Mouse (Mus musculus) heart, postnatal 0 days (tissue): ENCODE measurements around the gene Hao2. TPM values are rescaled to one million over a fixed set of nuclear protein-coding genes. Genes with fewer than 3 reads are reported as not detected.

ENCODE experiments used
- ATAC-seq: fragments of 200-750 bp; cut with Nextera tagmentation; 2 replicates; pipeline ENCODE4 v1.8.0; 2017; ENCODE audit warnings: low read depth, moderate number of reproducible peaks, moderate library complexity; ENCODE audit not compliant: insufficient read depth
- DNase-seq: peaks from one replicate; pipeline ENCODE4 v3.0.0-alpha.2; 2016; ENCODE audit warnings: low spot score
- H3K27ac ChIP-seq: fragments of 300-500 bp; sonication (generic); 2 replicates; pipeline ENCODE4 v1.5.1; 2014; ENCODE audit warnings: low read depth, mild to moderate bottlenecking
- H3K27me3 ChIP-seq: fragments of 300-500 bp; sonication (generic); 2 replicates; pipeline ENCODE4 v1.6.1; 2014; ENCODE audit warnings: low read length, mixed read lengths; ENCODE audit not compliant: control insufficient read depth, insufficient read depth
- H3K36me3 ChIP-seq: fragments of 300-500 bp; sonication (generic); replicated peaks from 2 replicates; pipeline ENCODE4 v1.6.1; 2014; ENCODE audit warnings: low read length, mixed read lengths; ENCODE audit not compliant: control insufficient read depth, insufficient read depth
- H3K4me1 ChIP-seq: fragments of 300-500 bp; sonication (generic); 2 replicates; pipeline ENCODE4 v1.6.1; 2014; ENCODE audit warnings: antibody characterized with exemption; ENCODE audit not compliant: control insufficient read depth, insufficient read depth
- H3K4me2 ChIP-seq: fragments of 300-500 bp; sonication (generic); 2 replicates; pipeline ENCODE4 v1.6.1; 2014; ENCODE audit warnings: low read depth, mild to moderate bottlenecking, low read length, moderate library complexity
- H3K4me3 ChIP-seq: fragments of 300-500 bp; sonication (generic); 2 replicates; pipeline ENCODE4 v1.5.1; 2014; ENCODE audit warnings: low read depth, low read length
- H3K9ac ChIP-seq: fragments of 300-500 bp; sonication (generic); replicated peaks from 2 replicates; pipeline ENCODE4 v1.6.1; 2014; ENCODE audit warnings: low read depth, low read length, mixed read lengths
- H3K9me3 ChIP-seq: fragments of 300-500 bp; sonication (generic); replicated peaks from 2 replicates; pipeline ENCODE4 v1.6.1; 2016; ENCODE audit warnings: low read length; ENCODE audit not compliant: control insufficient read depth
- CTCF ChIP-seq: IDR thresholded peaks from 2 replicates; pipeline ENCODE4 v1.5.1; 2016; ENCODE audit warnings: antibody characterized with exemption, control low read depth, low read depth
- EP300 ChIP-seq: IDR thresholded peaks from 2 replicates; pipeline ENCODE4 v1.6.1; 2016; ENCODE audit warnings: antibody characterized with exemption, low read depth
- WGBS: fragments of 180-500 bp; shearing (Covaris S2); extraction: QIAGEN DNeasy Blood & Tissue Kit; methylation state at CpG from one replicate; pipeline ENCODE4 v1.1.7; 2014; 5-methylcytosine and 5-hydroxymethylcytosine counted together
- polyA plus RNA-seq: library from polyadenylated mRNA; unstranded; fragments of >200 nt; fragmentation: Nextera tagmentation; extraction: Ambion mirVana; gene quantifications from 2 replicates; pipeline ENCODE4 v1.2.1, GENCODE M21; 2015
- total RNA-seq: library from RNA; depleted of rRNA; stranded (reverse); fragments of >200 nt; gene quantifications from 2 replicates; pipeline ENCODE4 v1.2.3, GENCODE M21; 2014; ENCODE audit warnings: low replicate concordance

Hao2 gene
- total and polyA plus RNA-seq, 2 experiments from 2014 or later = not detected

GRCm38 (mm10) chr3:98888206-98888605 lies 4.8 kb downstream of the Hao2 start:
- no peaks in the 10 kb centered on the region for H3K27me3 ChIP-seq
- no peak for DNase-seq
- no peak overlapping the region for H3K4me2 ChIP-seq
- no peak for ATAC-seq
- TF ChIP-seq EP300 = no peak
- no peak for TF ChIP-seq CTCF
- H3K27ac ChIP-seq = no peak overlapping the region
- 54% methylated on average over 2 of the region's 2 CpGs for WGBS
- no peak overlapping the region for H3K4me3 ChIP-seq
- H3K9me3 ChIP-seq = no peaks in the 10 kb centered on the region
- H3K9ac ChIP-seq = no peak overlapping the region
- no peaks in the 10 kb centered on the region for H3K4me1 ChIP-seq
- no peaks in the 10 kb centered on the region for H3K36me3 ChIP-seq

- Histone ChIP-seq H3K9me3 (no peaks in the 10 kb centered on the region), H3K27me3 (no peaks in the 10 kb centered on the region), H3K4me2 (no peak overlapping the region), H3K4me3 (no peak overlapping the region), H3K9ac (no peak overlapping the region), H3K4me1 (no peaks in the 10 kb centered on the region), H3K36me3 (no peaks in the 10 kb centered on the region), H3K27ac (no peak overlapping the region)
- ATAC-seq (no peak), DNase-seq (no peak)
- WGBS = 80% methylated on average over 2 of the region's 2 CpGs
- TF ChIP-seq CTCF = no peak
- TF ChIP-seq EP300 = no peak
These were observed 12.2 kb downstream of the Hao2 start for GRCm38 (mm10) chr3:98880831-98881230.

DNA sequence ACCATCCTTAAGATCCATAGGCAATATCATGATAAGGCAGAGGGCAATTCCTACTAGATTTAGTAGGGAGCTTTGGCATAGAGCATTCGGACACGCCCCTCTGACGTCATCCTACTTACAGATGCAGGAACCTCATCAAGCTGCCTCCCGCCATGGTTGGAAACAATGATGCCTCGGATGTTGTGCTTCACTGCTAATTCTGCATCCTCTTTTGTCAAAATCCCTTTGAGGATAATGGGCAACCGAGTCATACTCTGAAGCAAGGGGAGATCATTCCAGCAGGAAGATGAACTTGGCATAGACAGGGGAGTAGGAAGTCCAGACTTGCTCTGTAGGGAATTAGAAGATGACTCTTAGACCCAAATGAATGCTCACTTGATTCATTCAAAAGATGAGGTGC lies 12.8 kb downstream of the Hao2 start:
- no peak overlapping the region for H3K27ac ChIP-seq
- no peak overlapping the region for H3K9ac ChIP-seq
- TF ChIP-seq EP300 (no peak), CTCF (no peak)
- H3K36me3 ChIP-seq = no peaks in the 10 kb centered on the region
- no peaks in the 10 kb centered on the region for H3K27me3 ChIP-seq
- WGBS = 68% methylated on average over 6 of the region's 6 CpGs
- no peaks in the 10 kb centered on the region for H3K9me3 ChIP-seq
- ATAC-seq (no peak), DNase-seq (no peak)
- no peaks in the 10 kb centered on the region for H3K4me1 ChIP-seq
- H3K4me2 ChIP-seq = no peak overlapping the region
- no peak overlapping the region for H3K4me3 ChIP-seq

DNA sequence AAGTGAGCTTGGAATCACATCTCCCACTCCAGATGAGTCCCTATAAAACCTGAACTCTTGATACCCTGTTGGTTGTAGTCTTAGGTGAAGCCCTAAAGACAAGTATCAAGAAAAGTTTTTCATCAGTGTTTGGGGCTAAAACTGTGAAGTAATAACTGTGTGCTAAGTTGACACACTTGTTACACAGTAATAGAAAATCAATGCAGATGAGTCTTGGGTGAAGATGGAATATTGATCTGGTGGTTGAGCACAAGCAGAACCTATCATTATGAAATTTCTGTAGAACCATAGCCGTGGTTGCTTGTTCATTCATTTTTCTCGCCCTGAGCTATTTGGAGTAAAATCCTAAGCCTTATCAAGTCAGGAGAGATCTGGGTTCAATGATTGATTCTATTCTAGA lies 24.8 kb downstream of the Hao2 start:
- H3K9me3 ChIP-seq = no peaks in the 10 kb centered on the region
- DNase-seq = no peak
- H3K27me3 ChIP-seq = no peaks in the 10 kb centered on the region
- TF ChIP-seq CTCF = no peak
- TF ChIP-seq EP300 = no peak
- no peak for ATAC-seq
- 75% methylated on average over 2 of the region's 2 CpGs for WGBS
- H3K9ac ChIP-seq = no peak overlapping the region
- H3K4me2 ChIP-seq = no peak overlapping the region
- H3K4me1 ChIP-seq = no peaks in the 10 kb centered on the region
- no peak overlapping the region for H3K4me3 ChIP-seq
- H3K27ac ChIP-seq = no peak overlapping the region
- H3K36me3 ChIP-seq = no peaks in the 10 kb centered on the region

DNA sequence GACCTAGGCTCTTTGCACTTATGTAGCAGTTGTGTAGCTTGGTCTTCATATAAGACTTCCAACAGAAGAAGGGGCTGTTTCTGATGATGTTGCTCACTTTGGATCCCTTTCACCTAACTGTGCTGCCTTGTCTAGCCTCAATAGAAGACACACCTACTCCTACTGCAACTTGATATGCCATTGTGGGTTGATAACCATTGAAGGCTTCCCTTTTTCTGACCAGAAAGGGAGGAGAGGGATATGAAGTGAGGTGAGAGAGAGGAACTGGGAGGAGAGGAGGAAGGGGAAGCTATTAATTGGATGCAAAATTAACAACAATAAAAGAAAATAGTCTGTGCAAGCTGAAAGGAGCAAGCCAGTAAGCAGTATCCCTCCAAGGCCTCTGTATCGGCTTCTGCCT lies 30.2 kb downstream of the Hao2 start:
- no peaks in the 10 kb centered on the region for H3K9me3 ChIP-seq
- no peaks in the 10 kb centered on the region for H3K4me1 ChIP-seq
- no peak overlapping the region for H3K4me2 ChIP-seq
- no peak overlapping the region for H3K9ac ChIP-seq
- no peak overlapping the region for H3K4me3 ChIP-seq
- ATAC-seq = no peak
- TF ChIP-seq CTCF (no peak), EP300 (no peak)
- no peak for DNase-seq
- WGBS = 96% methylated on average over 1 of the region's 1 CpGs
- H3K27ac ChIP-seq = no peak overlapping the region
- no peaks in the 10 kb centered on the region for H3K27me3 ChIP-seq
- H3K36me3 ChIP-seq = no peaks in the 10 kb centered on the region

DNA sequence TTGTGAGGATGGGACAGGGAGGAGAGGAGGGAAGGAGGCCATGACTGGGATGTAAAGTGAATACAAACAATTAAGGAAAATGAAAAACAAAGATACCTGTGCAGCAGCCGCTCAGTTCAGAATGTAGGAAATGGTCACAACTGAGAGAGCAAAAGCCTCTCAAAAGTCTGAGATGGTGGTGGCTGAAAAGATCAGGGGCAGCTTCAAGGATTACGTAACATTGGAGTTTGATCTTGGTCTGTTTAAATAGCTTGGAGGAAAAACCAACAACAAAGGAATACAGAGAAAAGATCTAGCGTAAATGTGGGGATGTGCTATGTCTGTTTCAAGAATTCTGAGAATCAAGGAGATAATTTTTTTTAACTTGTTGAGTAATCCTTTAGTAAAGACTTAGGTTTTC lies 33.5 kb downstream of the Hao2 start, which contains the start of gene Hsd3b1:
Gene Hsd3b1 (minus strand): TSS at position 219 of the 400 bp plus-strand sequence.
- ATAC-seq (no peak), DNase-seq (no peak)
- Histone ChIP-seq H3K27ac (no peak within 1 kb of the TSS), H3K4me3 (no peak within 1 kb of the TSS), H3K27me3 (no peaks in the 10 kb centered on the region), H3K4me2 (no peak within 1 kb of the TSS), H3K9ac (no peak within 1 kb of the TSS), H3K4me1 (no peaks in the 10 kb centered on the region), H3K36me3 (no peaks in the 10 kb centered on the region), H3K9me3 (no peaks in the 10 kb centered on the region)
- TF ChIP-seq CTCF = no peak
- no peak for TF ChIP-seq EP300
- WGBS = 83% methylated on average over 3 of the region's 3 CpGs
